Mouse (Mus musculus): ENCODE data around the gene Hist2h2ac.
"Not testable (repeated sequence)": the region's sequence is repeated elsewhere in the genome, so short reads cannot be mapped to it uniquely, and the experiment has no call there.

DNA sequence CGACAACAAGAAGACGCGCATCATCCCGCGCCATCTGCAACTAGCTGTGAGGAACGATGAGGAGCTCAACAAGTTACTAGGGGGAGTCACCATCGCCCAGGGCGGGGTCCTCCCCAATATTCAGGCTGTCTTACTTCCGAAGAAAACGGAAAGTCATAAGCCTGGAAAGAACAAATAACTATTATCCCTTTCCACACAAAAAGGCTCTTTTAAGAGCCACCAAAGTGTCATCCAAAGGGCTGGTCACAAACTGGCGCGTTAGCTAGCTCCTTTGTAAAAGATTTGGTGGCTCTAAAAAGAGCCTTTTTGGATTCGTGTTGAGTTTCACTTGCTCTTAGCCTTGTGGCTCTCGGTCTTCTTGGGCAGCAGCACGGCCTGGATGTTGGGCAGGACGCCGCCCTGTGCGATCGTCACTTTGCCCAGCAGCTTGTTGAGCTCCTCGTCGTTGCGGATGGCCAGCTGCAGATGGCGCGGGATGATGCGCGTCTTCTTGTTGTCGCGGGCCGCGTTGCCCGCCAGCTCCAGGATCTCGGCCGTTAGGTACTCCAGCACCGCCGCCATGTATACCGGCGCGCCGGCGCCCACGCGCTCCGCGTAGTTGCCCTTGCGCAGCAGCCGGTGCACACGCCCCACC lies 432 bp downstream of the Hist2h2ac start:
- not testable (repeated sequence) for TF ChIP-seq CTCF (IDR thresholded peaks at IDR 0.05; ENCODE audit: low read depth, low read length); EP300 (IDR thresholded peaks at IDR 0.05; ENCODE audit: insufficient read depth, low read depth, low read length)

All from ES-Bruce4 (cell line).